Mouse (Mus musculus): ENCODE results near the gene Slc38a1. TPM values are rescaled to one million over a fixed set of nuclear protein-coding genes. Genes with fewer than 3 reads are reported as not detected.

Gene Slc38a1
- polyA plus RNA-seq (2015; fragmentation: Nextera tagmentation; extraction: Ambion mirVana) = 98.3 and 106 TPM in 2 replicates

GRCm38 (mm10) chr15:96642436-96643405 lies at the start of gene Slc38a1:
Gene Slc38a1 (minus strand): TSS chr15:96642913.

Other genes with a start within 250 kb of the Slc38a1 start
- 40.6 and 44.7 TPM in 2 replicates for gene Scaf11, start 182.1 kb downstream of the Slc38a1 start, polyA plus RNA-seq (2015; fragmentation: Nextera tagmentation; extraction: Ambion mirVana)
- gene Slc38a2, start 56.8 kb upstream of the Slc38a1 start, polyA plus RNA-seq (2015; fragmentation: Nextera tagmentation; extraction: Ambion mirVana) = 57.4 and 58.6 TPM in 2 replicates